ENCODE assay signal across 9 mouse cellular contexts in the genomic region with DNA sequence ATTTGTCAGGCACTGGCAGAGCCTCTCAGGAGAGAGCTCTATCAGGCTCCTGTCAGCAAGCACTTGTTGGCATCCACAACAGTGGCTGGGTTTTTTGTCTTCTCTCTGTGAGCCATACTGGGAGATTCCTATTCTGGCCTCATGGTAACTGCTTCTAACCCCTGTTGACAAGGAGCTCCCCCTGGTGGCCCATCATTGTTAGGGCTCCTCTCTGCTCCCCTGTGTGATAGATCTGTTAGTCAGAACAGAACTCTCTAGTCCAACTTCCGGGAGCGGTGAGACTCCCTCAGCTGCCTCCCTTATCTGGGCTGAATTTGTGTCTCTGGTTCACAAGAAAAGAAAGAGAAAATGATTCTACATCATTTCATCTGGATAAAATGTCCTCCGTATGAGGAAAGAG. TPM values are rescaled to one million over a fixed set of nuclear protein-coding genes. Genes with fewer than 3 reads are reported as not detected.
DNase-seq lines count a peak whose midpoint lies in the region; ATAC-seq and TF ChIP-seq lines count a peak whose summit lies in the region.
"Had no signal": no experiment of that assay in that cellular context is flagged by ENCODE, and none has a peak within 500 bp of the region (broad histone marks: within the 10 kb centered on the region; RNA-seq: fewer than 3 reads in every experiment).

No protein-coding gene starts in this region.

- no peak overlapping the region for H3K4me3 ChIP-seq in hindbrain, postnatal 0 days (ENCODE audit: low read length)
- H3K4me3 ChIP-seq in hindbrain, embryonic 12.5 days, result no peak overlapping the region
- no peak overlapping the region for H3K4me3 ChIP-seq in midbrain, postnatal 0 days (ENCODE audit: low read depth, low read length)
- H3K4me3 ChIP-seq: limb, embryonic 15.5 days had no signal

- ATAC-seq in hindbrain, postnatal 0 days, result no peak
- no peak for ATAC-seq in hindbrain, embryonic 12.5 days (ENCODE audit: low FRiP score)
- no peak for ATAC-seq in midbrain, postnatal 0 days (ENCODE audit: low FRiP score)

- peak; percentile 55 for TF ChIP-seq CTCF in hindbrain, postnatal 0 days (IDR thresholded peaks at IDR 0.05; ENCODE audit: low read depth)
- TF ChIP-seq CTCF in midbrain, postnatal 0 days (IDR thresholded peaks at IDR 0.05), result peak; percentile 57

- no peaks in the 10 kb centered on the region for H3K4me1 ChIP-seq in hindbrain, postnatal 0 days (ENCODE audit: insufficient read depth, low read length)
- no peaks in the 10 kb centered on the region for H3K4me1 ChIP-seq in hindbrain, embryonic 12.5 days
- H3K4me1 ChIP-seq in midbrain, postnatal 0 days (ENCODE audit: insufficient read depth, low read length), result no peaks in the 10 kb centered on the region
- H3K4me1 ChIP-seq: limb, embryonic 15.5 days had no signal

- no peaks in the 10 kb centered on the region for H3K27me3 ChIP-seq in hindbrain, postnatal 0 days (ENCODE audit: insufficient read depth, low read length)
- H3K27me3 ChIP-seq in hindbrain, embryonic 12.5 days, result no peaks in the 10 kb centered on the region
- no peaks in the 10 kb centered on the region for H3K27me3 ChIP-seq in midbrain, postnatal 0 days (ENCODE audit: insufficient read depth, low read length)
- H3K27me3 ChIP-seq: limb, embryonic 15.5 days had no signal

- H3K9ac ChIP-seq in hindbrain, postnatal 0 days (replicated peaks; ENCODE audit: low read length), result no peak overlapping the region
- no peak overlapping the region for H3K9ac ChIP-seq in hindbrain, embryonic 12.5 days
- no peak overlapping the region for H3K9ac ChIP-seq in midbrain, postnatal 0 days (replicated peaks; ENCODE audit: low read length, poor library complexity, severe bottlenecking)
- H3K9ac ChIP-seq: limb, embryonic 15.5 days had no signal

- H3K27ac ChIP-seq in hindbrain, postnatal 0 days, result no peak overlapping the region
- no peak overlapping the region for H3K27ac ChIP-seq in hindbrain, embryonic 12.5 days
- no peak overlapping the region for H3K27ac ChIP-seq in midbrain, postnatal 0 days (ENCODE audit: low read depth, low read length)
- H3K27ac ChIP-seq: limb, embryonic 15.5 days had no signal

- WGBS in hindbrain, postnatal 0 days, result 90% methylated on average over 3 of the region's 3 CpGs
- WGBS in hindbrain, embryonic 12.5 days, result 96% methylated on average over 3 of the region's 3 CpGs
- 96% methylated on average over 3 of the region's 3 CpGs for WGBS in midbrain, postnatal 0 days

- DNase-seq in hindbrain, postnatal 0 days (ENCODE audit: low spot score), result no peak
- peak; percentile 44 for DNase-seq in MEL-GATA-1-ER (ENCODE audit: extremely low read depth, low read depth)
- DNase-seq in cerebellum, adult 11-12 months, result peak; percentile 12
- DNase-seq in gastrocnemius, postnatal 25 days, result peak; percentile 26
- DNase-seq in layer of hippocampus, postnatal 25 days (ENCODE audit: extremely low spot score in 1 of 2, low spot score in 1 of 2), result peak; percentile 36 to 74
- DNase-seq in midbrain, postnatal 0 days (ENCODE audit: low spot score), result peak; percentile 21
- DNase-seq in thymus, postnatal 0 days (ENCODE audit: low spot score), result peak; percentile 81

- H3K36me3 ChIP-seq in hindbrain, postnatal 0 days (ENCODE audit: insufficient read depth, low read length), result no peaks in the 10 kb centered on the region
- H3K36me3 ChIP-seq in hindbrain, embryonic 12.5 days, result no peaks in the 10 kb centered on the region
- H3K36me3 ChIP-seq in midbrain, postnatal 0 days (ENCODE audit: insufficient read depth, low read length), result no peaks in the 10 kb centered on the region
- H3K36me3 ChIP-seq: limb, embryonic 15.5 days had no signal

- no peak overlapping the region for H3K4me2 ChIP-seq in hindbrain, postnatal 0 days (ENCODE audit: low read depth, low read length)
- H3K4me2 ChIP-seq in hindbrain, embryonic 12.5 days (replicated peaks), result no peak overlapping the region
- H3K4me2 ChIP-seq in midbrain, postnatal 0 days (ENCODE audit: low read depth, low read length, poor library complexity, severe bottlenecking), result no peak overlapping the region
- H3K4me2 ChIP-seq: limb, embryonic 15.5 days had no signal

- H3K9me3 ChIP-seq in hindbrain, postnatal 0 days (ENCODE audit: low read length), result no peaks in the 10 kb centered on the region
- no peaks in the 10 kb centered on the region for H3K9me3 ChIP-seq in hindbrain, embryonic 12.5 days (replicated peaks)
- no peaks in the 10 kb centered on the region for H3K9me3 ChIP-seq in midbrain, postnatal 0 days (ENCODE audit: low read length)
- H3K9me3 ChIP-seq: limb, embryonic 15.5 days had no signal

RNA-seq across cellular contexts. Expression of a gene that starts 19.5 kb away (rescaled TPM):
- total RNA-seq in hindbrain, postnatal 0 days (2014; rRNA removed), result 8.9 and 9.3 TPM in 2 replicates
- 12.1 and 13.2 TPM in 2 replicates for polyA plus RNA-seq in hindbrain, postnatal 0 days (2015; fragmentation: Nextera tagmentation; extraction: Ambion mirVana)
- polyA plus RNA-seq in hindbrain, embryonic 12.5 days (2016; fragmentation: Nextera tagmentation; extraction: Ambion mirVana), result 7.2 and 7.6 TPM in 2 replicates
- under 1 TPM; 0.56 to 0.88 TPM for total RNA-seq in gastrocnemius, postnatal 25 days (2021)
- total RNA-seq in layer of hippocampus, postnatal 25 days (2021), result 1 to 10 TPM; 8.0 to 8.9 TPM
- total RNA-seq in midbrain, postnatal 0 days (2014; rRNA removed), result 6.5 and 11.5 TPM in 2 replicates
- polyA plus RNA-seq in midbrain, postnatal 0 days (2015; fragmentation: Nextera tagmentation; extraction: Ambion mirVana), result 10.2 and 11.0 TPM in 2 replicates
- polyA plus RNA-seq in thymus, postnatal 0 days (2015; fragmentation: Nextera tagmentation; extraction: Ambion mirVana), result 14.9 and 17.4 TPM in 2 replicates
